Mouse (Mus musculus) heart, adult 8-10 months (tissue): ENCODE data around the gene Sh3tc1. TPM values are rescaled to one million over a fixed set of nuclear protein-coding genes. Genes with fewer than 3 reads are reported as not detected.
A peak's percentile ranks its signal among the peaks of the same experiment; 100 is the strongest.

ENCODE experiments used
- DNase-seq: peaks from one replicate; pipeline ENCODE4 v3.0.0; 2022; ENCODE audit warnings: low spot score
- total RNA-seq, 4 experiments: library from RNA; stranded (reverse); gene quantifications; 2 replicates each; pipeline ENCODE4 v1.2.4; 2022

Gene Sh3tc1
- total RNA-seq, 4 experiments from 2014 or later, result 6.5 to 9.1 (median 7.9) TPM

- no peak for DNase-seq
These were observed 54.7 kb downstream of the Sh3tc1 start for GRCm38 (mm10) chr5:35685079-35685478.

GRCm38 (mm10) chr5:35680958-35681357 lies 58.8 kb downstream of the Sh3tc1 start:
- DNase-seq, result peak; percentile 55

- DNase-seq, result peak; percentile 40
These were observed 60.3 kb downstream of the Sh3tc1 start, which contains the start of gene Htra3 for GRCm38 (mm10) chr5:35679256-35680155. Htra3 (minus strand) TSS chr5:35679782.

GRCm38 (mm10) chr5:35676964-35677363 lies 62.8 kb downstream of the Sh3tc1 start:
- no peak for DNase-seq

GRCm38 (mm10) chr5:35674081-35674555 lies 65.7 kb downstream of the Sh3tc1 start:
- DNase-seq, result peak; percentile 33

GRCm38 (mm10) chr5:35673086-35673485 lies 66.7 kb downstream of the Sh3tc1 start:
- peak; percentile 83 for DNase-seq

- no peak for DNase-seq
These were observed 67.2 kb downstream of the Sh3tc1 start for GRCm38 (mm10) chr5:35672581-35672980.

- DNase-seq, result peak; percentile 66
These were observed 68.3 kb downstream of the Sh3tc1 start for GRCm38 (mm10) chr5:35671474-35671891.

GRCm38 (mm10) chr5:35670412-35670801 lies 69.4 kb downstream of the Sh3tc1 start:
- DNase-seq, result peak; percentile 37

- DNase-seq, result no peak
These were observed 69.9 kb downstream of the Sh3tc1 start for GRCm38 (mm10) chr5:35669747-35670411.

- no peak for DNase-seq
These were observed 73.6 kb downstream of the Sh3tc1 start for GRCm38 (mm10) chr5:35666152-35666551.

- DNase-seq, result no peak
These were observed 77.7 kb downstream of the Sh3tc1 start for GRCm38 (mm10) chr5:35662021-35662545.

GRCm38 (mm10) chr5:35661210-35661609 lies 78.6 kb downstream of the Sh3tc1 start:
- DNase-seq, result no peak

GRCm38 (mm10) chr5:35659503-35659902 lies 80.3 kb downstream of the Sh3tc1 start:
- DNase-seq, result no peak

- no peak for DNase-seq
These were observed 83.9 kb downstream of the Sh3tc1 start for GRCm38 (mm10) chr5:35655753-35656485.

- peak; percentile 50 for DNase-seq
These were observed 85.9 kb downstream of the Sh3tc1 start for GRCm38 (mm10) chr5:35653743-35654395.

- no peak for DNase-seq
These were observed 86.9 kb downstream of the Sh3tc1 start for GRCm38 (mm10) chr5:35652872-35653271.

- DNase-seq, result no peak
These were observed 87.5 kb downstream of the Sh3tc1 start for GRCm38 (mm10) chr5:35652319-35652718.

- no peak for DNase-seq
These were observed 91.6 kb downstream of the Sh3tc1 start for GRCm38 (mm10) chr5:35648230-35648629.

GRCm38 (mm10) chr5:35647562-35647961 lies 92.2 kb downstream of the Sh3tc1 start:
- DNase-seq, result peak; percentile 60
